Mouse (Mus musculus) liver, embryonic 14.5 days (tissue): ENCODE measurements at regions not wholly inside any gene's neighbourhood (a gene's known extent, or its start where the extent isn't known, plus 50 kb on each side); places are given as distances from the start of the nearest gene placed in this dataset.

Source experiments
- ATAC-seq: fragments of 200-750 bp; cut with Nextera tagmentation; 2 replicates; pipeline ENCODE4 v1.8.0; 2017; ENCODE audit warnings: moderate number of reproducible peaks, mild to moderate bottlenecking, moderate library complexity; ENCODE audit not compliant: insufficient read depth
- DNase-seq, 3 experiments: peaks; one replicate each; pipeline ENCODE4 v3.0.0-alpha.2; 2012 to 2013; ENCODE audit warnings: low read depth in 3 of 3, low spot score in 3 of 3
- H3K27ac ChIP-seq: fragments of 300-500 bp; sonication (generic); 2 replicates; pipeline ENCODE4 v1.5.1; 2014; ENCODE audit warnings: moderate library complexity, mild to moderate bottlenecking, control low read depth, inconsistent platforms
- H3K27me3 ChIP-seq: fragments of 300-500 bp; sonication (generic); 2 replicates; pipeline ENCODE4 v1.6.1; 2014; ENCODE audit warnings: mild to moderate bottlenecking, low read length, moderate library complexity; ENCODE audit not compliant: control insufficient read depth, insufficient read depth
- H3K36me3 ChIP-seq: fragments of 300-500 bp; sonication (generic); replicated peaks from 2 replicates; pipeline ENCODE4 v1.6.1; 2014; ENCODE audit warnings: low read depth; ENCODE audit not compliant: control insufficient read depth, insufficient read depth
- H3K4me1 ChIP-seq, 2 experiments: fragments of 200-500 bp in 1 of 2; fragments of 300-500 bp in 1 of 2; sonication (generic) in 1 of 2; replicated peaks; 2 replicates each; pipeline ENCODE4 v1.6.1; 2012 to 2014; ENCODE audit warnings: antibody characterized with exemption in 1 of 2, inconsistent platforms in 1 of 2, low read length in 1 of 2; ENCODE audit not compliant: control insufficient read depth in 2 of 2, insufficient read depth in 2 of 2
- H3K4me2 ChIP-seq: fragments of 300-500 bp; sonication (generic); 2 replicates; pipeline ENCODE4 v1.6.1; 2014; ENCODE audit warnings: low read depth, mild to moderate bottlenecking, control low read depth, moderate library complexity
- H3K4me3 ChIP-seq, 2 experiments: fragments of 200-500 bp in 1 of 2; fragments of 300-500 bp in 1 of 2; sonication (generic) in 1 of 2; 2 replicates each; pipeline ENCODE4 v1.5.1; 2012 to 2014; ENCODE audit warnings: low read depth in 2 of 2, low read length in 2 of 2, mild to moderate bottlenecking in 2 of 2, control low read depth in 1 of 2, inconsistent platforms in 1 of 2, moderate library complexity in 1 of 2; ENCODE audit not compliant: insufficient read depth in 1 of 2
- H3K9ac ChIP-seq: fragments of 300-500 bp; sonication (generic); replicated peaks from 2 replicates; pipeline ENCODE4 v1.6.1; 2014; ENCODE audit warnings: mild to moderate bottlenecking, control low read depth, moderate library complexity
- H3K9me3 ChIP-seq: fragments of 300-500 bp; sonication (generic); 2 replicates; pipeline ENCODE4 v1.6.1; 2016; ENCODE audit warnings: low read length, mixed read lengths; ENCODE audit not compliant: control insufficient read depth
- CTCF ChIP-seq: IDR thresholded peaks from 2 replicates; pipeline ENCODE4 v1.5.1; 2016; ENCODE audit warnings: antibody characterized with exemption, low read depth, control low read depth
- EP300 ChIP-seq: IDR thresholded peaks from 2 replicates; pipeline ENCODE4 v1.6.1; 2016; ENCODE audit warnings: antibody characterized with exemption, low read depth
- WGBS: fragments of 180-500 bp; shearing (Covaris S2); extraction: QIAGEN DNeasy Blood & Tissue Kit; methylation state at CpG from one replicate; pipeline ENCODE4 v1.1.7; 2014; ENCODE audit not compliant: insufficient replicate concordance; 5-methylcytosine and 5-hydroxymethylcytosine counted together

DNA sequence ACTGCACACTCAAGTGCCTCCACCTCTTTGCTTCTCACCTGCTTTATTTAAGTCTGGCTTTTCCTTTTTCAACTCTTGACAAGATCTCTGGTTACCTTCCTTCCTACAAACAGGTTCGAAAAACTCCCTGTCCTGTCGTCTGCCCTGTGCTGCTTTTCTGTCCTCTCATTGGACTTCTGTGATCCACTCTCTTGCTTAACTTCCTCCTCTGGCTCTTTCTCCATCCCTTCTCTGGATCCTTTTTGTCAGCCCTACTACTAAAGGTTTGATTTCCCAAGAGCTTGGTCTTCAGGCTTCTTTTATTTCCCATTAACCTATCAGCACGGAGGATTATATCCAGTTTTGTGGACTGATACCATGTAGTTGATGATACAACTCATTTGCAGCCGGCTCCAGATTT, 149.8 kb downstream of the Satb1 start:
- no peak for ATAC-seq
- Histone ChIP-seq H3K4me1 (no peaks in the 10 kb centered on the region), H3K4me3 (no peak overlapping the region), H3K9ac (no peak overlapping the region), H3K9me3 (no peaks in the 10 kb centered on the region), H3K4me2 (no peak overlapping the region), H3K36me3 (no peaks in the 10 kb centered on the region), H3K27ac (no peak overlapping the region), H3K27me3 (no peaks in the 10 kb centered on the region)
- TF ChIP-seq CTCF (no peak), EP300 (no peak)
- WGBS, result 41% methylated on average over 4 of the region's 4 CpGs
- no peak for DNase-seq

DNA sequence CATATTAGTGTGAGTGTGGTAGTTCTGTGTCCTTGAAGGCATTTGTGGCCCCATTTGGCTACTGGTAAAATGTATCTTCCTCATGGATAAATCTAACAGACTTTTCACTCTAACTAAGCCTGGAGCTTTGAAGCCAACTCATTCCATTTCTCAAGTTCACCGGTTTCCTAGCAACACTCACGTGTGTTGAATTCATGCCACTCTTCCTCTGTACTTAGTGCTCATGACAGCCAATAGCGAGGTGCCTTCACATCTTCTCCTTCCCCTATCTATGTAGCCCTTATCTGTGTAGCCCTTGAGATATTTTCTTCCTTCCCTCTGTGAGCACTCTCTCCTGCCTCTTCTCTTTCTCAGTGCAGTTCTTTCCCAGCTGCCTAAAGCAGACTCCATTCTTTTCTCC, 150.7 kb downstream of the Satb1 start:
- no peak overlapping the region for H3K4me2 ChIP-seq
- H3K4me3 ChIP-seq, result no peak overlapping the region
- no peak overlapping the region for H3K27ac ChIP-seq
- TF ChIP-seq EP300, result no peak
- no peak for TF ChIP-seq CTCF
- no peak for DNase-seq
- no peak overlapping the region for H3K9ac ChIP-seq
- no peaks in the 10 kb centered on the region for H3K27me3 ChIP-seq
- 60% methylated on average over 3 of the region's 3 CpGs for WGBS
- H3K36me3 ChIP-seq, result no peaks in the 10 kb centered on the region
- H3K4me1 ChIP-seq, result no peaks in the 10 kb centered on the region
- H3K9me3 ChIP-seq, result no peaks in the 10 kb centered on the region
- ATAC-seq, result no peak

DNA sequence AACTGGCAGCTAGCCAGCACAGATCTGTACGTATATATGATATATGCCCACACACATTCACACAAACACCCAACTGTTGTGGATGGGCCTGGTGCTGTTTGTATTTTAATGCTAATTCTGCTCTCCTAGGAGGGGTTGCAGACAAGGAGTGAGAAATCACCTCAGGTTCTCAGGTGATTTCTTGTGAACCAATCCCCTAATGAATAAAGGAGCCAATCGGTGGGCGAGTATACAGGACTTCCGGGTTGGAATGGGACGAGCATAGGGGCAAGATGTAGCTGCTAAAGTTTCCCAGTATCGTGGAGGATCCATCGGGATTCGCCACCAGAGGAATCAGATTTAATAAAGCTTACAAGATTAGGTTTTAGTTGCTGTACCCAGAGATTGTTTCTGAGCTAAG, 155.6 kb downstream of the Satb1 start:
- Histone ChIP-seq H3K4me1 (no peaks in the 10 kb centered on the region), H3K4me2 (no peak overlapping the region), H3K4me3 (no peak overlapping the region), H3K9me3 (no peaks in the 10 kb centered on the region), H3K36me3 (no peaks in the 10 kb centered on the region), H3K27me3 (no peaks in the 10 kb centered on the region), H3K27ac (no peak overlapping the region), H3K9ac (no peak overlapping the region)
- no peak for ATAC-seq
- WGBS, result 68% methylated on average over 8 of the region's 8 CpGs
- no peak for DNase-seq
- TF ChIP-seq EP300 (no peak), CTCF (no peak)

DNA sequence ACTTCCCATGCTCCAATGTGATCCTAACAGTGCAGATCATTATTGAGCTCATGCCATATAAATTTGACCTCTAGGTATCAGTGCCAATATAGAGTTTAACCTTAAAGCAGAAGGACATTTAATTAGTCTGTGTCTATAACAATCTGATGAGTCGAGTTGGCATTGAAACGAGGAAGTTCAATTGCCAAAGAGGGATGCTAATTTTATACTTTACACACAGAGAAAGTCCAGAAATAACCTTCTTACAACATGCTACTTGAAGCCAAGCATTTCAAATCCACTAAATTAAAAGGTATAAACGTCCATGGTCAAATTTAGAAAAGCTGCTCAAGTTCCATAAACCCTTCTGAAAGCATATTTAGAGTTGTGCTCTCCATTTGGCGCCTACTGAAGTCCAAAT, 174.7 kb downstream of the Satb1 start:
- Histone ChIP-seq H3K4me3 (no peak overlapping the region), H3K27ac (no peak overlapping the region), H3K27me3 (no peaks in the 10 kb centered on the region), H3K9me3 (no peaks in the 10 kb centered on the region), H3K4me2 (no peak overlapping the region), H3K9ac (no peak overlapping the region), H3K36me3 (no peaks in the 10 kb centered on the region), H3K4me1 (no peaks in the 10 kb centered on the region)
- no peak for TF ChIP-seq CTCF
- TF ChIP-seq EP300, result no peak
- ATAC-seq, result no peak
- no peak for DNase-seq
- WGBS, result 31% methylated on average over 4 of the region's 4 CpGs

DNA sequence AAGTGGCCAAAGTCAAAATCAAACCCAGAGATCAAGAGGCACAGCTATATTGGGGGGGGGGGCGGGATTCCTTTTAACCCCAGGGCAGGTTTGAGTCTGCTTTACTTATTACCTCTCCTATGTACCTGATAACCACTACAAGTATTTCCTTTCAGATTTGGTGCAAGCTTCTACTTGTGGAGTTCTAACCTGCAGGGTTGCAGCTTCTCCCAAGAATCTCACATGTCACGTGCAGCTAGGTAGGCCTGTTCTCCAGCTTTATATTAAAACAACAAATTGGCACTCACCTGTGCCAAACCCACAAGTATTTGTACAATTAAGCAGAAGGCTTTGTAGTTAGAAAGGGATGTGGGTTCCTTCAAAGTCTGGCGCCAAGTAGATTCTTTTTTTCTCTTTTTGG, 179.2 kb downstream of the Satb1 start:
- H3K27ac ChIP-seq, result no peak overlapping the region
- no peak for TF ChIP-seq CTCF
- TF ChIP-seq EP300, result no peak
- no peaks in the 10 kb centered on the region for H3K36me3 ChIP-seq
- 57% methylated on average over 3 of the region's 3 CpGs for WGBS
- H3K4me1 ChIP-seq, result no peaks in the 10 kb centered on the region
- no peak overlapping the region for H3K4me2 ChIP-seq
- DNase-seq (no peak), ATAC-seq (no peak)
- H3K27me3 ChIP-seq, result no peaks in the 10 kb centered on the region
- no peaks in the 10 kb centered on the region for H3K9me3 ChIP-seq
- no peak overlapping the region for H3K4me3 ChIP-seq
- H3K9ac ChIP-seq, result no peak overlapping the region
